Mouse (Mus musculus) testis, adult 2 months (tissue): ENCODE measurements around the gene Ripor1.

Experiments used
- CTCF ChIP-seq: fragments of 200-500 bp; IDR thresholded peaks from 2 replicates; pipeline ENCODE4 v1.5.1; 2012; ENCODE audit warnings: low read depth, mild to moderate bottlenecking, inconsistent platforms, low read length, moderate library complexity; ENCODE audit not compliant: control insufficient read depth, insufficient read depth, insufficient replicate concordance
- POLR2A ChIP-seq: fragments of 200-500 bp; IDR thresholded peaks from 2 replicates; pipeline ENCODE4 v1.6.1; 2012; ENCODE audit warnings: low read depth, mild to moderate bottlenecking, inconsistent platforms, low read length, moderate library complexity; ENCODE audit not compliant: control insufficient read depth

- TF ChIP-seq CTCF (no peak), POLR2A (no peak)
These were observed 6.3 kb upstream of the Ripor1 start for GRCm38 (mm10) chr8:105598777-105599176.
